Comparison of ENCODE assay signal across 44 mouse cellular contexts in genomic region chr11:46365744-46366143, GRCm38 (mm10). TPM values are rescaled to one million over a fixed set of nuclear protein-coding genes. Genes with fewer than 3 reads are reported as not detected.
"Had no signal": no experiment of that assay in that cellular context is flagged by ENCODE, and none has a peak within 500 bp of the region (broad histone marks: within the 10 kb centered on the region; RNA-seq: fewer than 3 reads in every experiment).

No protein-coding gene starts in this region.

- ATAC-seq: liver, embryonic 12.5 days; liver, postnatal 0 days; lung, postnatal 0 days; midbrain, embryonic 13.5 days; midbrain, embryonic 15.5 days; midbrain, embryonic 16.5 days had no signal

- H3K9me3 ChIP-seq: limb, embryonic 10.5 days; limb, embryonic 12.5 days; limb, embryonic 13.5 days; limb, embryonic 15.5 days; liver, embryonic 12.5 days; liver, embryonic 13.5 days; liver, embryonic 15.5 days; lung, embryonic 15.5 days; megakaryocyte, embryonic 14.5 days; midbrain, embryonic 10.5 days; midbrain, embryonic 12.5 days; midbrain, embryonic 13.5 days; midbrain, embryonic 15.5 days; neural tube, embryonic 12.5 days had no signal

- DNase-seq: left cerebral cortex, postnatal 4 days; liver, embryonic 13.5 days; liver, postnatal 0 days; lung, adult 18-20 months; lung, adult 2 months; lung, embryonic 14.5 days; lung, postnatal 10 days; lung, postnatal 14 days; lung, postnatal 36 days; lung, postnatal 4 days; midbrain, embryonic 14.5 days had no signal

- H3K27ac ChIP-seq: limb, embryonic 10.5 days; limb, embryonic 12.5 days; limb, embryonic 13.5 days; limb, embryonic 15.5 days; liver, embryonic 12.5 days; liver, embryonic 13.5 days; liver, embryonic 14.5 days; liver, embryonic 15.5 days; lung, embryonic 15.5 days; macrophage; midbrain, embryonic 10.5 days; midbrain, embryonic 12.5 days; midbrain, embryonic 13.5 days; midbrain, embryonic 15.5 days; neural tube, embryonic 12.5 days had no signal

- H3K4me2 ChIP-seq: limb, embryonic 12.5 days; limb, embryonic 13.5 days; limb, embryonic 15.5 days; liver, embryonic 12.5 days; liver, embryonic 13.5 days; liver, embryonic 15.5 days; lung, embryonic 14.5 days; lung, embryonic 15.5 days; midbrain, embryonic 11.5 days; midbrain, embryonic 12.5 days; midbrain, embryonic 13.5 days; midbrain, embryonic 15.5 days; neural tube, embryonic 12.5 days had no signal

- H3K4me1 ChIP-seq: liver, embryonic 12.5 days; liver, embryonic 13.5 days; liver, embryonic 15.5 days; lung, embryonic 15.5 days; midbrain, embryonic 10.5 days; midbrain, embryonic 12.5 days; midbrain, embryonic 13.5 days; midbrain, embryonic 15.5 days; neural tube, embryonic 12.5 days had no signal

- H3K36me3 ChIP-seq: limb, embryonic 10.5 days; limb, embryonic 12.5 days; limb, embryonic 13.5 days; limb, embryonic 15.5 days; liver, embryonic 12.5 days; liver, embryonic 13.5 days; liver, embryonic 15.5 days; lung, embryonic 15.5 days; midbrain, embryonic 10.5 days; midbrain, embryonic 12.5 days; midbrain, embryonic 13.5 days; midbrain, embryonic 15.5 days; neural tube, embryonic 12.5 days had no signal

- H3K4me3 ChIP-seq: limb, embryonic 10.5 days; limb, embryonic 12.5 days; limb, embryonic 13.5 days; limb, embryonic 15.5 days; liver, embryonic 12.5 days; liver, embryonic 13.5 days; liver, embryonic 15.5 days; lung, embryonic 15.5 days; megakaryocyte, embryonic 14.5 days; midbrain, embryonic 10.5 days; midbrain, embryonic 12.5 days; midbrain, embryonic 13.5 days; midbrain, embryonic 15.5 days; myocyte; neural tube, embryonic 12.5 days had no signal

- H3K9ac ChIP-seq: limb, embryonic 12.5 days; limb, embryonic 13.5 days; limb, embryonic 15.5 days; liver, embryonic 12.5 days; liver, embryonic 13.5 days; liver, embryonic 14.5 days; liver, embryonic 15.5 days; liver, postnatal 0 days; lung, embryonic 14.5 days; lung, embryonic 15.5 days; midbrain, embryonic 12.5 days; midbrain, embryonic 13.5 days; midbrain, embryonic 15.5 days; neural tube, embryonic 12.5 days had no signal

- H3K27me3 ChIP-seq: limb, embryonic 12.5 days; limb, embryonic 13.5 days; limb, embryonic 15.5 days; liver, embryonic 13.5 days; liver, embryonic 15.5 days; lung, embryonic 15.5 days; midbrain, embryonic 12.5 days; midbrain, embryonic 13.5 days; midbrain, embryonic 15.5 days; neural tube, embryonic 12.5 days had no signal

RNA-seq across cellular contexts. Expression of gene Itk, which starts 23.6 kb away (rescaled TPM):
- polyA plus RNA-seq: limb, embryonic 10.5 days; limb, embryonic 11.5 days; limb, embryonic 12.5 days; liver, embryonic 12.5 days; midbrain, embryonic 11.5 days; midbrain, embryonic 13.5 days; midbrain, embryonic 14.5 days; midbrain, embryonic 15.5 days; midbrain, embryonic 16.5 days; neural tube, embryonic 11.5 days; neural tube, embryonic 12.5 days had no signal

RNA-seq across cellular contexts. Expression of gene Fam71b, which starts 30.6 kb away (rescaled TPM):
- total RNA-seq: left cerebral cortex, adult 8-10 months; left cerebral cortex, postnatal 10 days; left cerebral cortex, postnatal 14 days; left cerebral cortex, postnatal 25 days; left cerebral cortex, postnatal 36 days; left cerebral cortex, postnatal 4 days; liver, adult 2 months; megakaryocyte progenitor cell, adult 5-6 weeks; megakaryocyte-erythroid progenitor cell, adult 5-6 weeks; midbrain, postnatal 0 days; monocyte, adult 5-6 weeks had no signal
- polyA plus RNA-seq: limb, embryonic 10.5 days; limb, embryonic 11.5 days; limb, embryonic 12.5 days; limb, embryonic 13.5 days; limb, embryonic 14.5 days; limb, embryonic 15.5 days; liver, adult 2 months; liver, embryonic 12.5 days; liver, embryonic 13.5 days; liver, embryonic 15.5 days; liver, postnatal 0 days; lung, embryonic 14.5 days; lung, embryonic 16.5 days; lung, postnatal 0 days; macrophage; midbrain, embryonic 10.5 days; midbrain, embryonic 11.5 days; midbrain, embryonic 12.5 days; midbrain, embryonic 13.5 days; midbrain, embryonic 14.5 days; midbrain, embryonic 15.5 days; midbrain, embryonic 16.5 days; midbrain, postnatal 0 days; neural tube, embryonic 11.5 days; neural tube, embryonic 12.5 days had no signal
